Mouse (Mus musculus) liver, embryonic 14.5 days (tissue): ENCODE results near the gene Edf1.

ENCODE experiments used
- CTCF ChIP-seq: IDR thresholded peaks from 2 replicates; pipeline ENCODE4 v1.5.1; 2016; ENCODE audit warnings: antibody characterized with exemption, low read depth, control low read depth
- EP300 ChIP-seq: IDR thresholded peaks from 2 replicates; pipeline ENCODE4 v1.6.1; 2016; ENCODE audit warnings: antibody characterized with exemption, low read depth

DNA sequence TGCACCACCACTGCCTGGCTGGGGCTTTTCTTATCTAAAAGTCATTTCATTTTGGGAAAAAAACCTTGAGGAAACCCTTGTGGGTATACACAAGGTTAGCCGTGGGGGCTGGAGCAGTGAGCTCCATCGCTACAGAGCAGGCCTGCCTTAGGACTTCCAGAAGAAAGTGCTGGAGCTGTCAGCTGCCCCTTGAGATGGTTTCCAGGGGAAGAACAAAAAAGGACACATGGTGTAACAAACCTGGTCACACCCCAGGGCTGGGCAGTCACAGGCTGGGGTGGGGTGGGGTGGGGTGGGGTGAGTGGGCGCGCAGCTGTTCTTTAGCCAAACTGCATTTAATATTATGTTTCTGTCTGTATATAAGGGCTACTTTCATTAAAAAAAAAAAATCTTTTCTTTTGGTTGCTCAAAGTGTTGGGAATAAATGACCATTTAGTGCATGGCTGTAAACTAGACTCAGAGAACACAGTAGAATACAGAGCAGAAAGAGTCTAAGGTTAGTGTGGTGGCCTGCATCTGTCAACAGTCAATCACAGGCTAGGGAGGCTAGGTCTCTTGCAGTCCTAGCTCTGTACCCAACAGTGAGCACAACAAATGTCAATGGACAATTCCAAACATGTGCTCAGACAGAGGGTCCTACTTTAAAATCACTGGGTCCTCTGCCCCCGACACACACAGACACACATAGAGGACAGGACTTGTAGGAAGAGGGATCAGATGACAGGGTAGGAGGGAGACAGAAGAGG lies 39.3 kb downstream of the Edf1 start:
- TF ChIP-seq EP300 (no peak), CTCF (no peak)
